In genomic region chr1:155427126-155427865, GRCm38 (mm10) we compare ENCODE assay signal across 16 mouse cellular contexts. TPM values are rescaled to one million over a fixed set of nuclear protein-coding genes. Genes with fewer than 3 reads are reported as not detected.
DNase-seq lines count a peak whose midpoint lies in the region; ATAC-seq lines count a peak whose summit lies in the region.
"Had no signal": no experiment of that assay in that cellular context is flagged by ENCODE, and none has a peak within 500 bp of the region (broad histone marks: within the 10 kb centered on the region; RNA-seq: fewer than 3 reads in every experiment).

No protein-coding gene starts in this region.

- H3K27me3 ChIP-seq in forebrain, embryonic 15.5 days, result no peaks in the 10 kb centered on the region
- peaks cover 22% of the 10 kb centered on the region; the same call in 1 of the 2 replicates for H3K27me3 ChIP-seq in midbrain, embryonic 10.5 days (ENCODE audit: low read depth, poor library complexity, severe bottlenecking)
- H3K27me3 ChIP-seq in neural tube, embryonic 15.5 days (replicated peaks), result no peaks in the 10 kb centered on the region
- no peaks in the 10 kb centered on the region for H3K27me3 ChIP-seq in heart, embryonic 11.5 days (ENCODE audit: control insufficient read depth, insufficient read depth, low read length)
- H3K27me3 ChIP-seq in heart, embryonic 10.5 days (ENCODE audit: insufficient read depth, poor library complexity, severe bottlenecking), result no peaks in the 10 kb centered on the region

- no peak overlapping the region for H3K9ac ChIP-seq in forebrain, embryonic 15.5 days (replicated peaks)
- no peak overlapping the region for H3K9ac ChIP-seq in neural tube, embryonic 15.5 days (replicated peaks)
- no peak overlapping the region for H3K9ac ChIP-seq in heart, embryonic 11.5 days (ENCODE audit: low read depth, low read length)

- peaks cover 16% of the 10 kb centered on the region for H3K4me1 ChIP-seq in forebrain, embryonic 15.5 days
- peaks cover 32% of the 10 kb centered on the region for H3K4me1 ChIP-seq in midbrain, embryonic 10.5 days
- H3K4me1 ChIP-seq in neural tube, embryonic 15.5 days, result no peaks in the 10 kb centered on the region
- H3K4me1 ChIP-seq in heart, embryonic 11.5 days (ENCODE audit: control insufficient read depth, insufficient read depth, low read length), result peaks cover 3% of the 10 kb centered on the region; the same call in 1 of the 2 replicates
- peaks cover 12% of the 10 kb centered on the region; the same call in 1 of the 2 replicates for H3K4me1 ChIP-seq in heart, embryonic 10.5 days

- no peak overlapping the region for H3K4me2 ChIP-seq in forebrain, embryonic 15.5 days (replicated peaks)
- no peak overlapping the region for H3K4me2 ChIP-seq in neural tube, embryonic 15.5 days
- no peak overlapping the region for H3K4me2 ChIP-seq in heart, embryonic 11.5 days
- H3K4me2 ChIP-seq: liver, embryonic 11.5 days had no signal

- no peak for DNase-seq in frontal cortex, postnatal 25 days (ENCODE audit: low spot score in 2 of 2)
- DNase-seq in midbrain, embryonic 10.5 days (ENCODE audit: low spot score), result peak; percentile 47
- DNase-seq in cerebellum, adult 18-20 months, result no peak
- no peak for DNase-seq in heart, embryonic 10.5 days (ENCODE audit: low spot score)
- DNase-seq: adrenal gland, adult 8-10 months; heart, adult 18-20 months; heart, postnatal 36 days; kidney, adult 2 months; kidney, postnatal 4 days had no signal

- no peak overlapping the region for H3K4me3 ChIP-seq in forebrain, embryonic 15.5 days
- no peak overlapping the region for H3K4me3 ChIP-seq in midbrain, embryonic 10.5 days
- H3K4me3 ChIP-seq in neural tube, embryonic 15.5 days (replicated peaks), result no peak overlapping the region
- no peak overlapping the region for H3K4me3 ChIP-seq in heart, embryonic 11.5 days (ENCODE audit: low read depth, low read length)
- H3K4me3 ChIP-seq in heart, embryonic 10.5 days, result no peak overlapping the region

- 20% methylated on average over 6 of the region's 6 CpGs for WGBS in forebrain, embryonic 15.5 days
- WGBS in midbrain, embryonic 10.5 days, result 44% methylated on average over 6 of the region's 6 CpGs
- WGBS in neural tube, embryonic 15.5 days, result 36% methylated on average over 6 of the region's 6 CpGs
- WGBS in heart, embryonic 11.5 days (ENCODE audit: insufficient replicate concordance), result 54% methylated on average over 6 of the region's 6 CpGs
- WGBS in heart, embryonic 10.5 days, result 54% methylated on average over 6 of the region's 6 CpGs

- no peaks in the 10 kb centered on the region for H3K36me3 ChIP-seq in forebrain, embryonic 15.5 days
- H3K36me3 ChIP-seq in midbrain, embryonic 10.5 days, result no peaks in the 10 kb centered on the region
- H3K36me3 ChIP-seq in neural tube, embryonic 15.5 days, result no peaks in the 10 kb centered on the region
- H3K36me3 ChIP-seq in heart, embryonic 11.5 days (ENCODE audit: control insufficient read depth, insufficient read depth, low read length), result no peaks in the 10 kb centered on the region
- no peaks in the 10 kb centered on the region for H3K36me3 ChIP-seq in heart, embryonic 10.5 days

- no peaks in the 10 kb centered on the region for H3K9me3 ChIP-seq in forebrain, embryonic 15.5 days
- no peaks in the 10 kb centered on the region for H3K9me3 ChIP-seq in midbrain, embryonic 10.5 days (replicated peaks)
- no peaks in the 10 kb centered on the region for H3K9me3 ChIP-seq in neural tube, embryonic 15.5 days (replicated peaks)
- no peaks in the 10 kb centered on the region for H3K9me3 ChIP-seq in heart, embryonic 11.5 days (replicated peaks; ENCODE audit: control insufficient read depth, low read length)
- H3K9me3 ChIP-seq in heart, embryonic 10.5 days, result no peaks in the 10 kb centered on the region

- peak overlapping the region; percentile 27; the same call in 1 of the 2 replicates for H3K27ac ChIP-seq in forebrain, embryonic 15.5 days (replicated peaks)
- peak overlapping the region; percentile 55; the same call in 1 of the 2 replicates for H3K27ac ChIP-seq in midbrain, embryonic 10.5 days (replicated peaks)
- H3K27ac ChIP-seq in neural tube, embryonic 15.5 days (replicated peaks), result no peak overlapping the region
- no peak overlapping the region for H3K27ac ChIP-seq in heart, embryonic 11.5 days (ENCODE audit: low read depth, low read length)
- H3K27ac ChIP-seq in heart, embryonic 10.5 days, result no peak overlapping the region

- ATAC-seq in frontal cortex, adult (ENCODE audit: low TSS enrichment), result 0 out of 2 replicates have a peak, but pooled peaks have one; percentile 38
- ATAC-seq in forebrain, embryonic 15.5 days (replicated peaks), result peak; percentile 87
- peak; percentile 65 for ATAC-seq in neural tube, embryonic 15.5 days (ENCODE audit: low FRiP score)
- no peak for ATAC-seq in heart, embryonic 11.5 days (replicated peaks; ENCODE audit: insufficient number of reproducible peaks, low FRiP score, low TSS enrichment)
- ATAC-seq: lung, postnatal 0 days; Patski had no signal

RNA-seq across cellular contexts. Expression of gene Xpr1, which starts 10.1 kb away (rescaled TPM):
- 71.2 TPM in 2 replicates for polyA plus RNA-seq in forebrain, embryonic 15.5 days (2015; fragmentation: Nextera tagmentation; extraction: Ambion mirVana)
- 11.1 and 16.4 TPM in 2 replicates for polyA plus RNA-seq in midbrain, embryonic 10.5 days (2016; fragmentation: Nextera tagmentation; extraction: Ambion mirVana)
- 42.0 and 46.7 TPM in 2 replicates for polyA plus RNA-seq in neural tube, embryonic 15.5 days (2015; fragmentation: Nextera tagmentation; extraction: Ambion mirVana)
- 5.9 and 10.1 TPM in 2 replicates for polyA plus RNA-seq in heart, embryonic 11.5 days (2014; fragmentation: Nextera tagmentation; extraction: Ambion mirVana)
- polyA plus RNA-seq in heart, embryonic 10.5 days (2016; fragmentation: Nextera tagmentation; extraction: Ambion mirVana), result 8.6 and 9.6 TPM in 2 replicates

Comparison
In these comparisons a context has a peak if more than half of its experiments do, and no peak if none do; other contexts are left out.
1. H3K27ac ChIP-seq: peak in forebrain, embryonic 15.5 days (single experiment) and midbrain, embryonic 10.5 days (single experiment); none in neural tube, embryonic 15.5 days (single experiment), heart, embryonic 11.5 days (single experiment) and heart, embryonic 10.5 days (single experiment).